Mouse (Mus musculus): Measurements from ENCODE around the gene Coq3. TPM values are rescaled to one million over a fixed set of nuclear protein-coding genes. Genes with fewer than 3 reads are reported as not detected.

The Coq3 gene
- 7.3 TPM for polyA plus RNA-seq (2021)

GRCm38 (mm10) chr4:21879565-21880220 is at the start of gene Coq3:
TSS of gene Coq3 (plus strand) at chr4:21879673.
- POLR2A ChIA-PET = no interaction called here
- CTCF ChIA-PET = interaction anchor here (1.7 kb wide), 1 partner anchor 82 kb away, joined by 5 read pairs; no protein-coding TSS in a partner anchor
- H3K27me3 ChIP-seq = no peaks in the 10 kb centered on the region
- ATAC-seq = peak; percentile 95
- DNase-seq (ENCODE audit: low read depth, low spot score) = peak; percentile 67
- in situ Hi-C loops (cut with MboI; ENCODE audit: low pct_unique_long_range_greater_than_20kb) = loop anchor here (5.0 kb wide), 1 partner anchor 53 kb away; the partner anchor contains the start of gene Faxc
- TF ChIP-seq CTCF (IDR thresholded peaks at IDR 0.05) = no peak

GRCm38 (mm10) chr4:21832844-21833243 is 46.6 kb upstream of the Coq3 start:
- no peak for DNase-seq (ENCODE audit: low read depth, low spot score)
- ATAC-seq = no peak
- no peaks in the 10 kb centered on the region for H3K27me3 ChIP-seq
- ChIA-PET POLR2A (no interaction called here), CTCF (interaction anchor here (1.4 kb wide), 1 partner anchor 9 kb away, joined by 4 read pairs; no protein-coding TSS in a partner anchor)
- TF ChIP-seq CTCF (IDR thresholded peaks at IDR 0.05) = no peak
- in situ Hi-C loops (cut with MboI; ENCODE audit: low pct_unique_long_range_greater_than_20kb) = no loop called here

- peak; percentile 94 for DNase-seq (ENCODE audit: low read depth, low spot score)
- no peaks in the 10 kb centered on the region for H3K27me3 ChIP-seq
- TF ChIP-seq CTCF (IDR thresholded peaks at IDR 0.05) = peak; percentile 74
- peak; percentile 96 for ATAC-seq
- POLR2A ChIA-PET = interaction anchor here (1.1 kb wide), 1 partner anchor 21 kb away, joined by 3 read pairs; no protein-coding TSS in a partner anchor
- in situ Hi-C loops (cut with MboI; ENCODE audit: low pct_unique_long_range_greater_than_20kb) = loop anchor here (5.0 kb wide), 1 partner anchor 100 kb away; no protein-coding TSS in a partner anchor
- CTCF ChIA-PET = no interaction called here
Observed at GRCm38 (mm10) chr4:21847481-21848286, 31.8 kb upstream of the Coq3 start, which contains the start of gene Pnisr. TSS of gene Pnisr (plus strand) at chr4:21847583.

- ATAC-seq (peak; percentile 85), DNase-seq (ENCODE audit: low read depth, low spot score) (no peak)
- TF ChIP-seq CTCF (IDR thresholded peaks at IDR 0.05) = no peak
- POLR2A ChIA-PET = no interaction called here
- H3K27me3 ChIP-seq = no peaks in the 10 kb centered on the region
- CTCF ChIA-PET = no interaction called here
- in situ Hi-C loops (cut with MboI; ENCODE audit: low pct_unique_long_range_greater_than_20kb) = loop anchor here (5.0 kb wide), 1 partner anchor 99 kb away; no protein-coding TSS in a partner anchor
Observed at GRCm38 (mm10) chr4:21848287-21848630, 31.2 kb upstream of the Coq3 start.

GRCm38 (mm10) chr4:21857481-21857880 is 22.0 kb upstream of the Coq3 start:
- in situ Hi-C loops (cut with MboI; ENCODE audit: low pct_unique_long_range_greater_than_20kb) = no loop called here
- ATAC-seq (no peak), DNase-seq (ENCODE audit: low read depth, low spot score) (no peak)
- CTCF ChIA-PET = no interaction called here
- TF ChIP-seq CTCF (IDR thresholded peaks at IDR 0.05) = no peak
- no peaks in the 10 kb centered on the region for H3K27me3 ChIP-seq
- POLR2A ChIA-PET = no interaction called here

GRCm38 (mm10) chr4:21865226-21865625 is 14.2 kb upstream of the Coq3 start:
- TF ChIP-seq CTCF (IDR thresholded peaks at IDR 0.05) = no peak
- DNase-seq (ENCODE audit: low read depth, low spot score) = no peak
- H3K27me3 ChIP-seq = no peaks in the 10 kb centered on the region
- ChIA-PET CTCF (no interaction called here), POLR2A (no interaction called here)
- ATAC-seq = no peak
- in situ Hi-C loops (cut with MboI; ENCODE audit: low pct_unique_long_range_greater_than_20kb) = no loop called here

GRCm38 (mm10) chr4:21878776-21879175 is 697 bp upstream of the Coq3 start:
- in situ Hi-C loops (cut with MboI; ENCODE audit: low pct_unique_long_range_greater_than_20kb) = no loop called here

GRCm38 (mm10) chr4:21882806-21883205 is 3.3 kb downstream of the Coq3 start:
- TF ChIP-seq CTCF (IDR thresholded peaks at IDR 0.05) = no peak
- DNase-seq (ENCODE audit: low read depth, low spot score) (no peak), ATAC-seq (no peak)
- ChIA-PET POLR2A (no interaction called here), CTCF (no interaction called here)
- H3K27me3 ChIP-seq = no peaks in the 10 kb centered on the region
- in situ Hi-C loops (cut with MboI; ENCODE audit: low pct_unique_long_range_greater_than_20kb) = loop anchor here (5.0 kb wide), 1 partner anchor 49 kb away; the partner anchor contains the start of gene Faxc

More at GRCm38 (mm10) chr4:21878776-21879175, 697 bp upstream of the Coq3 start:
- no peak for TF ChIP-seq CTCF (IDR thresholded peaks at IDR 0.05)
- no peaks in the 10 kb centered on the region for H3K27me3 ChIP-seq
- CTCF ChIA-PET = interaction anchor here (1.3 to 1.7 kb wide), 2 partner anchors 10 to 82 kb away, joined by 3 to 5 read pairs; no protein-coding TSS in a partner anchor
- ATAC-seq = no peak
- POLR2A ChIA-PET = no interaction called here
- no peak for DNase-seq (ENCODE audit: low read depth, low spot score)

GRCm38 (mm10) chr4:21885831-21886230 is 6.4 kb downstream of the Coq3 start:
- in situ Hi-C loops (cut with MboI; ENCODE audit: low pct_unique_long_range_greater_than_20kb) = no loop called here
- no peaks in the 10 kb centered on the region for H3K27me3 ChIP-seq
- no peak for TF ChIP-seq CTCF (IDR thresholded peaks at IDR 0.05)
- ATAC-seq = no peak
- no peak for DNase-seq (ENCODE audit: low read depth, low spot score)
- ChIA-PET POLR2A (no interaction called here), CTCF (no interaction called here)

- ATAC-seq = peak; percentile 81
- no peaks in the 10 kb centered on the region for H3K27me3 ChIP-seq
- TF ChIP-seq CTCF (IDR thresholded peaks at IDR 0.05) = no peak
- CTCF ChIA-PET = interaction anchor here (4.6 kb wide), 1 partner anchor 20 kb away, joined by 21 read pairs; no protein-coding TSS in a partner anchor
- in situ Hi-C loops (cut with MboI; ENCODE audit: low pct_unique_long_range_greater_than_20kb) = loop anchor here (5.0 kb wide), 1 partner anchor 49 kb away; no protein-coding TSS in a partner anchor
- POLR2A ChIA-PET = interaction anchor here (0.6 kb wide), 2 partner anchors 20 to 31 kb away, joined by 3 to 4 read pairs; no protein-coding TSS in a partner anchor
- no peak for DNase-seq (ENCODE audit: low read depth, low spot score)
Observed at GRCm38 (mm10) chr4:21930971-21931771, 51.7 kb downstream of the Coq3 start, which contains the start of gene Faxc. TSS of gene Faxc (plus strand) at chr4:21931329.
